Mouse (Mus musculus): Measurements from ENCODE around the gene Gm19426.
"Not testable (repeated sequence)": the region's sequence is repeated elsewhere in the genome, so short reads cannot be mapped to it uniquely, and the experiment has no call there.

Gene Gm19426

DNA sequence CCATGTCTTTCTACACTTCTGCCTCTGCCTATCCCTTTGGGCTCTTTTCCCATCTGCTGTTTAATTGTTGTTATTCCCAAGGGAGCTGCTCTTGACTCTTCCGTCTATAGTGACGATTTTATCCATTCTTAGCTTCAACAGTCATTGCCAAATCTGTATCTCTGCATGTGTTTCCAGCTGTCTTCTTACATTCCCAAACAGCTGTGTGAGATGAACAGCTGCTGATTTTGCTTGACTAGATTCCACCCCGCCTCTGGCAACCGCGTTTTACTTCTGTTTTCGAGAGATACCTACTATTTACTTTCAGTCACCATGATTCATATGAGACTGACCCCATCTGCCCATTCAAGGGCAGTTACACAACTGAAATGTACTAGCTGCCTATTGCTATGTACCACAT is 6.7 kb upstream of the Gm19426 start:
- DNase-seq (ENCODE audit: low read depth), result no peak

DNA sequence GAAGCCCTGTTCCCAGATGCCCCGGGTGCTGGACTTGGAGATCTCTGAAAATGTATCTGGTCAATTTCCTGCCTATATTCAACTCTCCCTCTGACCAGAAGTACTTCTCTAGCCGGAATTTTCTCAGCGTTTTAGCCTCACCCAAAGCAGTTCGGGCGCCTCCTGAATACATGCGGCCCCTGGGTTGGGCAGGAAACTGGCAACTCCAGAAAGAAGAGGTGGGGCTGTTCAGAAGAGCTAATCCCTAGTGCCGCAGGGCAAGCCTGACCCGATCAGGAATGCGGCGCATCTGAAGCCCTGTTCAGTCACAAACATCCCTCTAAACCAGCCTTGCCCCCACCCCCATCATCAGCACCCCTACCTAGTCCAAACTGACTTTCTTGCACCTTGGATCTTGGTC is 671 bp upstream of the Gm19426 start:
- no peak for DNase-seq (ENCODE audit: low read depth)

DNA sequence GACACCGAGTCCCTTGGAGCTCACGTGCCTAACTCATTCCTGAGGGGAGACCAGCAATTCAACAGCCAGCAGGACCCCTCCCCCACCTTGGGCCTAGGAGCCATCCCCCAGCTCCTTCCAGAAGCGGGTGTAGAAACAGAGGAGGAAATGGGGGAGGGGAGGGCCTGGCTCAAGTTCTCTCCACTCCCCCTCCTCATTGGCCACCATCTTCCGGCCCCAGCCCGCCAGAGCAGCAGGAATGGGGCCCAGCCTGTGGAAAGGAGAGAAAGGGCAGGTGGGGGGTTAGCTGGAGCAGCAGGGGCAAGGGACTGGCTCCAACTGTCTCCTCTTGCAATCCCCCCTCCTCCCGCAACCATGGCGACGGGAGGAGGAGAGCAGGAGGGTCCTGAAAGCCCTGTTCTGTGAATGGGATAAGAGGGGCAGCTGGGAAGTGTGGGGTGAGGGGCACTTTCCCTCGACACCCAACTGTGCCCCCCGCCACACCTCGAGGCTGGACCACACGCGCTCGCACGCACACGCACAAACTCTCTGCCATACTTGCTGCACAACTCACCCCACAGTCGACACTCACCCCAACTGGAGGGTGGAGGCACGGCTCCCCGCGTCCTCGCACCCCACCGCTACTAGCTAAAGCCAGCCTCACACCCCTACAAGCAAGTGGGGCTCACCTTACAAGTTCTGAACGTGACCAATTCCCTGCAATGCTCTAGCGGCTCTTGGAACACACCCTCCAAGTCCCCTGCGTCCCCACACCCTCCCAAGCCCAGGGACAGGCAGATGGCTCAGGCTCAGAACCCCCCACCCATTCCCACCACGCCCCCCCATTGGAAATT is 788 bp downstream of the Gm19426 start:
- no peak for DNase-seq (ENCODE audit: low read depth)

DNA sequence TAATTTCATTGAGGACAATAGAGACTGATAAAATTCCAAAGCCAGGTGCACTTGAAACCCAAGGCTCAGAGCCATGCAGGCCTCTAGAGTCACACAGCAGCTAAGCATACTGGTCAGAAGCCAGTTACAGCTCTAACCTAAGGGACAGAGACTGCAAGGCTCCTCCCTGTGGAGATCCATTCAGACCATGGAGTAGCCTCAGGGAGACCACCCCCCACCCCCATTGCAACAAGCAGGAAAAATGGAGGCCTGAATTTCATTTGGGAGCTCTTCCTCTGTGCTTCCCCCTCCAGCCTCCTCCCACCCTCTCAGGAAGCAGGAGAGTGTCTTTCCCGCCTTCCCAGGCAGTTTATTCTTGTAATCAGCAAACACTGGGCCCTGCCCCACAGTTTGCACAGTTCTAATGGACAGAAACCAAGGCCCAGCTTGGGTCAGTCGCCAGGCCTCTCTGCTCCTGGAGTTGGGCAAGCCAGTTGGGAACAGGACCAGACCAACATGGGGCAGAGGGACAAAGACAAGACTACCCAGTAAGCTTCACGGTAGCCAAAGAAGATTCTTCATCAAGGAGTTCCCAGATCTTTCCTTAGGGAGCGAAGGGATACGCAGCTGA is 1.5 kb downstream of the Gm19426 start:
- DNase-seq (ENCODE audit: low read depth), result no peak

DNA sequence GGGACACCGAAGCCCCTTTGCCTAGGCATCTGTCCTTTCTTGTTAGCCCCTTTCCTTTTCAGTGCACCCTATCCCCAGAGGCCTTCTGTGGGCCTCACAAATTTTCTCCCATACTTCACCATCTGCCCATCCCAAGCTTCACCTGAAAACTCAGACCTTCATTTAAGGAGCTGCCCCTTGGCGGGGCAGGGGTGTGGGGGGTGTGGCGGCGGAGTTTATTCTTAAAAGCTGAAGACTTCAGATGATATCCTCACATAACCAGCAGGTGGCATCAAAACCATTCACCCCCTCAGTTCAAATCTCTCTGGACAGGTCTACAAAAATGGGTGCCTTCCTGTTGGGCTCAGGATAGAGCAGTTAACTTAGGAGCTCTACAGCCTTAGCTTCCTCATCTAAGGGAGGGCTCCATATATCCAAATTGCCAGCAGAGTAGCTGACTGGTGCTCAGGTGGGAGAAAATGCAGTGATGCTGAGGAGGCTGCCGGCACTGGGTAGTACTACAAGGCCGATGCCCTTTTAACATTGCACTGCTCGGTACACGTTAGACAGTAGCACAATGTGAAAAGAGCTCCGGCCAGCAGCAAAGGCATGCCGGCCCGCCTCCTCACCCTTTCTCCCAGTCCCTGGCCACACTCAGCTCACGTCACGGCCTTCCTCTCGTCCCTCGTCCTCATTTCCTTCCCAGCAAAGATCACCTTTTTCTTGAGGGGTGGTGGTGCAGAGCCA is 2.7 kb downstream of the Gm19426 start:
- peak; percentile 57 for DNase-seq (ENCODE audit: low read depth)

DNA sequence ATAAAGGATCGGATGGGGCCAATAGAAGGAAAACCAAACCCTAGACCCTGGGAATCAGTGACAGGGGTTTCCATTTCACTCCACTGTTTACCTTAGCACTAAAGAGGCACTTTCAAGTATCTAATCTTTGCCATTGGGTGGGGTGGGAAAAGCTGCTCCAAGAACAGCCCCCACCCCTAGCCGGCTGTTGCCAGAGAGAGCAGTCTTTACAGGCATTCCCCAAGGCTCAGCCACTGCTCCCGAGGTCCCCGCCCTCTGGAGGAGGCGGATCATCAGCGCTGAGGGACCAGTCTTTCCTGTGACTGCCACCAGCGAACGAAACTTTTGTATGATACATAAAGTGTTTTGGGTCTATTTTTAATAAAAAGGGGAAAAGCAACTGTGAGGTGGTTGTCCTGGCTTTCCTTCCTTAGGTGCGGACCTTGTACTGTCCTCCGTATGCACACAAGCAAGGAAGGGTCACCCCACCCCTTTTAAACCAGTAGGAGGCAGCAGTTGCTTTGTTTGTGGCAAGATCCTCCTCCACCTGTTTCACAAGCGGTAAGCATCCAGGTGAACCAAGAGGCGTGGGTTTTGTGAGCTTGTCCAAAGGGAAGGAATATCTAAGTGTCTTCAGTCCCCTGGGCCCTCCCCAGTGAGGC is 5.1 kb downstream of the Gm19426 start:
- peak; percentile 50 for DNase-seq (ENCODE audit: low read depth)

DNA sequence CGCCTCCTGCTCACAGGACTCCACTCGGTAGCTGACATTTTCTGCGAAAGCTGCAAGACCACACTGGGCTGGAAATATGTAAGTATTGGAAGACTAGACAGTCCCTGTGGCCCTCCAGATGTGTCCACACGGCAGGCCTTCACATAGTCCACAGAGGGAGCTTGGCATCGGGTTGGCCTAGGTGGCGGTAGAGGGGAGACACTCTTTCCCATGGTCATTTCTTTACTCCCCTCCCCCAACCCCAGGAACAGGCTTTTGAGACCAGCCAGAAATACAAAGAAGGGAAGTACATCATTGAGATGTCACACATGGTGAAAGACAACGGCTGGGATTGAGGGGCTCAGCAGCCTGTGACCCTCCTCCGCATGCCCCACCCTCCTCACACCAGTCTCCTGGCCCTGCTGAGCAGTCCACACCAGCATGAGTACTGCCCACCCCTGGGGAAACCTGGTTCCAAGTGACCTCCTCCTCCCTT is 6.0 kb downstream of the Gm19426 start:
- DNase-seq (ENCODE audit: low read depth), result no peak

DNA sequence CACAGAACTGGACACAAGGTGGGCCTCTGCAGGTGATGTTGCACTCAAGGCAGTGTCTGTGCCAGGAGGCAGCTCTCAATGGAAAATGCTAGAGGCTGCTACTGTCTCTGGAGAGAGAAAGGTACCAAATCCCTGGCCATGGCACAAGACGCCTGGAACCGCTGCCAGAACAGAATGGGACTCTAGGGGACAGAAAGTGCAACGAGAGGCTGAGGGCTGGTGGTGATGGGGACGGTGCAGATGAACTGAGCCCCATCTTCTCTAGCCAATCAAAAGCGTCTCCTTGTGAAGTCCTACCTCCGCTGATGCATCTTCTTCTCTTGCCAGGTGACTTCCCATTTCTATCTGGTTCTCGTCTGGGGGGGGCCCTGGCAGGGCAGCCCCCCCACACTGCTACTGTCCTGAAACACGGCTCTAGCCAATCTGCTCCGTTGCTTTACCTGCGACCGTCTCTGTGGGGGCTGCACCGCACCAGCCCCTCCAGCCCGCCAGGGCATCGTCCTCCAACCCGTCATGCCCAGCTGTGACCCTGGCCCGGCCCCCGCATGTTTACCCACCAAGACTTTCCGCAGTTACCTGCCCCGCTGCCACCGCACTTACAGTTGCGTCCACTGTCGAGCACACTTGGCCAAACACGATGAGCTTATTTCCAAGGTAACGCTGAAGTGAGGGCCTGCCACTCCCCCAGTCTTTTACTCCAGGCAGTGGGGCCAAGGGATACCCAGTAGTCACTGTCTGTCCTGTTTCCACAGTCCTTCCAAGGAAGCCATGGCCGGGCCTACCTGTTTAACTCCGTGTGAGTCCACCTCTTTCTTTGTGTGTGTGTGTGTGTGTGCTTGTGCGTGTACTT is 6.9 kb downstream of the Gm19426 start:
- no peak for DNase-seq (ENCODE audit: low read depth)

DNA sequence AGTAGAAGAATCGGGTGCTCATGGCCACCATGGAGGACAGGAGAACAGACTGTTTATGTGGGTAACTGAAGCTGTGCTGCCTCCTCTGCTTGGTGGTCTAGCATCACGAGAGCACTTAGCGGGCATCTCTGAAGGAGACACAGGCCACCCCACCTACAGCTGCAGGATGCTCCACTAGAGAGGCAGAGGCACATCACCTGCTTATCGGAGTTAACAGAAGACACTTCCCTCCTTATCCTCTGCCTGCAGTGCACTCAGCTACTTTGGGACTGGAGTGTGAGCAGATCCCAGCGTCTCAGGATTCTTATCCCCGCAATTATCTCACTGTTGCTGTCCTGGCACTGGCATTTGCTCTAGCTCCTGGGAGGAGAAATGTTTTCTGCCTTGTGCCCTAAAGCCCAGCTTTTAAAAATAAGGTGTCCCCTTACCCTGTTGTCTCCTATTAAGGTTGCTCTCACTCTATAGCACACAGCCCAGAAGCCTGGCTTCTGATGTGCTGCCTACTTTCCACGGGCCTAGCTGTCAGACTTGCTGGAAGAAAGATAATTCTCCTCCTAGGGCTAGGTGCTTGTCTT is 8.0 kb downstream of the Gm19426 start:
- DNase-seq (ENCODE audit: low read depth), result no peak

DNA sequence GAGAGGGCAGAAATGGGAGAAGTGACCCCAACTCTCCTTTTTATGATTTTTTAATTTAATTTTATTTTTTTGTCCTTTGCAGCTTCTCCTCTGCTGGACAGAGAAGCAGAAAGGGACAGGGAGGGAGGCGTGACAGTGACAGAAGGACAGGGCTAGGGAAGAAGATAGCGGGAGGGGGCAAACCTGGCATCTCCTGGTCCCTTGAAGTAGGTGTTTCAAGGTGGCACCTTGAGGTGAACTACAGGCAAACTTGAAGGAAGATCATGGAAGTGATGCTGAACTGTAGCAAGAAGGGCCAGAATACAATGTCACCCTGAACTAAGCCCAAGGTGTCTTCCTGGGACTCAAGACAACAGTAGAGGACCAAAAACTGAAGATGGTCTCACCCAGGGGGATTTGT is 8.5 kb downstream of the Gm19426 start:
- DNase-seq (ENCODE audit: low read depth), result no peak

DNA sequence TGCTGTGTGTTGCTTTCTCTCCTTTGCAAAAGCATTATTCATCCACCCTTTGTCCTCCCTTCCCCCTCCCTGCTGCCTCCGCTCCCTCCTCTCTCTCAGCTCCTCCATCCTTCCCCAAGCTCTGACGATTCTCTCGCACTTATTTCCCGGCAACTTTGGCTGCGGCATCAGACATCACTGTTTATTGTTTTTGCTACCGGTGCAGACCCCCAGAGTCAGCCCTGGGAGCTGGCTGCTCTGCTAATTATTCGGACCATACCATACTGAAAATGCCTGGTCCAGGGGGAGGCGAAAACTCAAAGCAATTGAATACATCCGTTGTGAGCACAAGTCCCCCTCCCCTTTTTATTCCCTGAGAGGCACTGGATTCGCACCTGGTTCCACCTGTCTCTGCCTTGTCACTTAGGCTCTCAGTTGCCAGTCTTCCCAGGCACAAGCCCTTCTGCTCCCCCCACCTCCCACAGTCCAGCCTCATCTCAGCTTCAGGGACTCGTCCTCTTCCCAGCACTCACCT is 9.0 kb downstream of the Gm19426 start:
- DNase-seq (ENCODE audit: low read depth), result no peak

DNA sequence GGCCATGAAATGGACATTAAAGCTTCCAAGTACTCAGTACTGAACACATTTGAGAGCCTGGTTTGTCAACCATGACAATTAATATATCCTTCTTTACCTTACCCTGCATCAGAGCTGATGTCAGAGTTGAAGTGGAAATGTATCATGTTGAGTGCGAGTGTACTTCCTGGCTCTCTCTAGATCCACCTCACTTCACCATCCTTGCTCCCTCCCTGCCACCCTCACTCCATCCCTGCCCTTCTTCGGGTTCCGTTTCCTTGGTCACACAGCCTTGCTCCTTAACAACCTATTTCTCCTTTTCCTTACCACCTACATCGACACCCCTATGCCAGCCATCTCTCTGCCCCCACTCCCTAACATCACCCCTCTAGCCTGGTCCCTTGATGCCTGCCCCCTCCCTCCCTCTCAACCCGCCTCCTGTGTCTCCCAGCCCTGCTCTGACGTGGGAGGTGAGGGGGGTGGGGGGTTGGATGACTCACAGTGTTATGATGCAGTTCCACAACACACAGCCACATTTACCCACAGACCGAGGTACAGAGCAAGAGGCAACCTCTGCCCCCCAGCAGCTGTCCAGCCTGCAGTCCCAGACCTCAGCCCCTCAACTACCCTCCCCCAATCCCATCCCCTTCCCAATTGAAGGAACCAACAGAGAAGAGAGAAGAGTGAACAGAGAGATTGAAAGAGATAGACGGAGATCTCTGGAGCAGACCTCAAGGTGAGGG is 9.7 kb downstream of the Gm19426 start, which contains the start of gene Ypel4:
TSS of gene Ypel4 (plus strand) at position 480 of the 722 bp plus-strand sequence.
- peak; percentile 77 for DNase-seq (ENCODE audit: low read depth)

DNA sequence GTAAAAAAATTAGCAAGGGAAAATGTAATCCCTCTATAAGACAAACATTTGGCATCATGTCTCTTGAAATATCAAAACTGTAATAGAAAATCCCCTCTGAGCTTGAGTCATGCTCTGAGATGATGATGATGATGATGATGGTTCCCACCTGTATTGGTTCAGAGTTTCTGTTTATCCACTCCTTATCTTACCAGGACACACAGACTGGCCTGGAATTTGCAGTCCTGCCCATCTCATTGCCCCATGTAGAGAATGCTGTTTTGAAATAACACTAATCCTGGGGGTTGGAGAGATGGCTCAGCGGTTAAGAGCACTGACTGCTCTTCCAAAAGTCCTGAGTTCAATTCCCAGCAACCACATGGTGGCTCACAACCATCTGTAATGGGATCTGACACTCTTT is 11.1 kb downstream of the Gm19426 start:
- no peak for DNase-seq (ENCODE audit: low read depth)

DNA sequence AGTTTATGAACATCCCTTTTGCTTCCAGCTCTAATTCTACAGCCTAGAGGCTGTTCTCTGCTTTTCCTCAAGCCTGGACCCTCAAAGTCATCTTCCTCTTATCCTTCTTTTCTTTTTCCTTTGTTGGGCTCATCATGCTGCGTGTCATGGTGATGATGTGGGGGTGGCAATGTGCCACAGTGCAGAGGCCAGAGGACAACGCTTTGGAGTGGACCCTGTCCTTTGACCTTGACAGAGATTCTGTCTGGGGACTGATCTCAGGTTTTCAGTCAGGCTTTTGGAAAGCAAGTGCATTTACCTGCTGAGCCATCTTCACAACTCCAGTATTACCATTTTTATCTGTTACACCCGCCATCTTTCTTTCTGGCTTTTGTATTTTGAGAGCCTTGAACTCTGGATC is 12.2 kb downstream of the Gm19426 start:
- no peak for DNase-seq (ENCODE audit: low read depth)

DNA sequence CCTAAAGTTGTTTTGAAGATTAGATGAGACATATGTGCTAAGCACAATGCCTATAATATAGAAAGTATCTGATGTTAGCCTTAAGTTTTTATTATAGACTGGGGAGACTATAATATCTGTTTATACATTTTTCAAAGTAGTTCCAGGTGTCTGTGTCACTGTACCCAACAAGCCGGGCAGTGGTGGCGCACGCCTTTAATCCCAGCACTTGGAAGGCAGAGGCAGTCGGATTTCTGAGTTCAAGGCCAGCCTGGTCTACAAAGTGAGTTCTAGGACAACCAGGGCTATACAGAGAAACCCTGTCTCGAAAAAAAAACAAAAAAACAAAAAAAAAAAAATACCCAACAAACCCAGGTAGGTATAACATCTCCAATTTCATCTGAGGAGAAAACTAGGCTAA is 15.3 kb downstream of the Gm19426 start:
- not testable (repeated sequence) for DNase-seq (ENCODE audit: low read depth)

DNA sequence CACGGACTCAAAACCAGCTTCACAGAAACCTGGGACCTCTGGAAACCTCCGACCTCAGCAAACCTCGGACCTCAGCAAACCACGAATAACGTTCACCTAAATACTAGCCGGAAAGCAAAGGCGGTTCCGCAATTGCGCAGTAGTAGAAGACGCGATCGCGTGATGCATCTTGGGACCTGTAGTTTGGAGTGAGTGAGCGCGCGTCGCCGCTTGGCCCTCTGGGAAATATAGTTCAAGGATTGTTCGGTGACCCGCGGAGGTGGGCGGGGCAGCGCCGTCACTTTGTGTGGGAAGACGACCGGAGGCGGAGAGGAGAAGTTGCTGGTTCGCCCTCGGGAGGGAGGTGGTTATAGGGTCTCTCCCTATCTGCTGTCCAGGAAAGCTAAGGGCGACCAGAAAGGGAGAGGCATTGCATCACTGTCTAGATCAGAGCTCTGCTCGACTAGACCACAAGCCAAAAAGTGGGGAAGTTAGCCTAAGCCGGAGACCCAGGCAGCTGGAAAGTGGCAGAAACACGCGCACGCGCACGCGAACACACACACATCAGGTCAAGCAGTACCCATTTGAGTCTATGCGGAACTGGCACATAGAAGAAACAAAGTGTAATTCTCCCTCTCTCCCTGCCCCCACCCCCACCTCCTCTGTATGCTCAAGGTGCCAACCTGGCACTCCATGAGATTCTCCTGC is 16.1 kb downstream of the Gm19426 start, which contains the start of gene Clp1:
TSS of gene Clp1 (minus strand) at position 179 of the 687 bp plus-strand sequence.
- peak; percentile 98 for DNase-seq (ENCODE audit: low read depth)

DNA sequence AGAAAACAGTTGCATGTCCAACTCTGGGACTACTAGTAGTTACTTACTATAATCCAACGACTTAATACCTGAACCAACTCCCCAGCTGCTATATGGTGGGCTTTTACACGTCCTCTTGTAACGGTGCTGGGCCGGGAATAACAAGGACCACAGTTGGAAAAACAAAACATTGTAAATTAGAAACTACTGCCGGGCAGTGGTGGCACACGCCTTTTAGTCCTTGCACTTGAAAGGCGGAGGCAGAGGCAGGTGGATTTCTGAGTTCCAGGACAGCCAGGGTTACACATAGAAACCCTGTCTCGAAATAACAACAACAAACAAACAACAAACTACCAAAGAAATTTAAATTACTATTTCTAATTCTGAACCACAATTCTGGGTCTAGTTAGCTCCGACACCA is 16.7 kb downstream of the Gm19426 start:
- DNase-seq (ENCODE audit: low read depth), result peak; percentile 25

DNA sequence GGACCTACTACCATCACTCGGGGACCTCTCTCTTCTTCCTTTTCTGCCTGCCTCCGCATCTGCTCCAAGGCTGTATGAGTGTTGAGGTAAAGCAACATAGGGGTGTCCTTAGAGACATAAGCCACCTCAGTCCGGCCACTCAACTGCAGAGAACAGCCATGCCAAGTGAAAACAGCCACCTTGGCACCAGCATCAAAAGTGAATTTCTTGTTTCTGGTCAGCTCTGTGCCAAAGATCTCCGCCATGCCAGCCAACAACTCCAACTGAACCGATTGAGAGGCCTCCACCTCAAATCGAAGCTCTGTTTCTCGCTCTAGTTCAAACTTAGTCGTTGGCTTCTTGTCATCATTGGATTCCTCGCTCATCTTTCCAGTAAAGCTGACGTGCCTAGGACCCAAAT is 17.7 kb downstream of the Gm19426 start:
- DNase-seq (ENCODE audit: low read depth), result no peak

DNA sequence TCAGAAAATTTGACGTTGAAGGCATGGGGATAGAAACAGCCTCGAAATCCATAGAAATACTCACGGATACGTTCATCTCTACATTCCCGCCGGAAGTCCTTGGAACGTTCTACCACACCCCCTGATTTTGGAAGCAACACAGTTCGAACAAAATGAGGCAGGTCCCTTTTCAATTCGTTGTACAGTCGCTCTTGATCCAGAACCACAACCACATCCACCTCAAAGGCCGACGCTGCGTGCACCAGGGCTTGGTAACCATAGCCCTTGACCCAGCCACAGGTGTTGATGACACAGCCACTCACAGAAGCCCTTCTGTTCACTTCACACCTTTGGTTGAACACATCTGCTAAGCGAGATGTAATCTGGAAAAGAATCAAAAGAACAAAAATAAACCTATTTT is 19.6 kb downstream of the Gm19426 start:
- no peak for DNase-seq (ENCODE audit: low read depth)

Measured in induced T-regulatory cell, adult 2 months (primary cell).